Mouse (Mus musculus): ENCODE results near the gene Gm7173. TPM values are rescaled to one million over a fixed set of nuclear protein-coding genes. Genes with fewer than 3 reads are reported as not detected.

The Gm7173 gene
- 0.20 and 0.23 TPM in 2 replicates for polyA plus RNA-seq (2015; fragmentation: Nextera tagmentation; extraction: Ambion mirVana)

DNA sequence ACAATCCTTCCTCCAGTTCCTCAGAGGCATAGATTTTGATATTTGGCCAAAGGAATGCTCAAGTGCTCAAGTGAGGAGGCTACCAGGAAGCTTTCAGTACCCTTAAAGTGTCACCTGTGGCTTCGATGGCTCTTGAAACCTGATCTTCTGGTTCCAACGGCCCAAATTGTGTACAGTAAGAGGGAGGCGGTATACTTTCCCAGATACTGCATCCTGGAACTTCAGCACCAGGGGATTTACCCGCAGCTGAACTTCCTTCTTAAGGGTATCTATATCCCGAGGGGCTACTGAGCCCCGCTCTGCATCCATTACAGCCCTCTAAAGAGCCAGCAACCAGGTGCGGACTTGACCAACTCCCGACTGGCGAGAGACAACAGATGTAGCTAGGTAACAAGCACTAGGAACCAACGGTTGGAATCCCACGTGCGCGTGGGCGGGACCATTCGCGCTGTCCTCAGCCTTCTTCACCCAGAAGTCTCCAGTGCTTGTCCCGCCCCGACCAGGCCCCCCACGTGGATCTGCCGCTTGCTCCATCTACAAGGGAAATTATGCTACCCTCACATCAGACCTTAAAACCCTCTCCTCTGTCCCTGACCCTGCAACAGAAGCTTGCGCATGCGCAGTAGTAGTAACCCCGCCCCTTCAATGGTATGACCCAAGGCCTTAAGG is at the start of gene Gm7173:
Gm7173 (minus strand) TSS at position 309 of the 669 bp plus-strand sequence.
- H3K9ac ChIP-seq, result no peak within 1 kb of the TSS; the same call in 1 of the 2 replicates
- ATAC-seq (replicated peaks; ENCODE audit: insufficient number of reproducible peaks, insufficient read depth, low FRiP score, low read depth), result peak; percentile 55; the same call in 1 of the 2 replicates

DNA sequence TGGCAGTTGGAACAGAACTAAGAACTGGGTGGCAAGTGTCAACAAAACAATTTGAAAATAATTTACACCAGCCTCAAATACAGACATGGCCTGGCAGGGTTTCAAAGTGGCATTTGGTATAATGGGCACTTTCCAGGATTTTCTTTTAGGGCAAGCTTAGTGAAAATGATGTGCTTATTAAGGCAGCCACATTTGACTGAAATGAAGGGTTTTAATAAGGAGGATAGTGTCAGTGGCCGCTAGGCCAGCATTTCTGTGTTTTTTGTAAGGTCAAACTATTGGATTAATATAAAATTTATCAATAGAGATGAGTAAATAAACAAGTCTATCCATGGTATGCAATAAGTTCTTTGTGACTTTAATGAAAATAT is 546 bp upstream of the Gm7173 start:
- H3K9ac ChIP-seq, result no peak overlapping the region
- no peaks in the 10 kb centered on the region for H3K4me1 ChIP-seq (replicated peaks)
- peak overlapping the region; percentile 47 for H3K4me3 ChIP-seq
- H3K27ac ChIP-seq, result no peak overlapping the region
- WGBS, result 60% methylated on average over 1 of the region's 1 CpGs
- no peak for ATAC-seq (replicated peaks; ENCODE audit: insufficient number of reproducible peaks, insufficient read depth, low FRiP score, low read depth)
- H3K4me2 ChIP-seq, result peak overlapping the region; percentile 63
- no peaks in the 10 kb centered on the region for H3K27me3 ChIP-seq
- H3K36me3 ChIP-seq, result no peaks in the 10 kb centered on the region
- no peaks in the 10 kb centered on the region for H3K9me3 ChIP-seq (replicated peaks)

More for the DNA sequence above, at the start of gene Gm7173:
- Histone ChIP-seq H3K9me3 (replicated peaks) (no peaks in the 10 kb centered on the region), H3K27me3 (no peaks in the 10 kb centered on the region), H3K4me3 (peak within 1 kb of the TSS; percentile 47), H3K4me1 (replicated peaks) (no peaks in the 10 kb centered on the region), H3K4me2 (peak within 1 kb of the TSS; percentile 63), H3K36me3 (no peaks in the 10 kb centered on the region), H3K27ac (no peak within 1 kb of the TSS)
- 24% methylated on average over 23 of the region's 23 CpGs for WGBS

DNA sequence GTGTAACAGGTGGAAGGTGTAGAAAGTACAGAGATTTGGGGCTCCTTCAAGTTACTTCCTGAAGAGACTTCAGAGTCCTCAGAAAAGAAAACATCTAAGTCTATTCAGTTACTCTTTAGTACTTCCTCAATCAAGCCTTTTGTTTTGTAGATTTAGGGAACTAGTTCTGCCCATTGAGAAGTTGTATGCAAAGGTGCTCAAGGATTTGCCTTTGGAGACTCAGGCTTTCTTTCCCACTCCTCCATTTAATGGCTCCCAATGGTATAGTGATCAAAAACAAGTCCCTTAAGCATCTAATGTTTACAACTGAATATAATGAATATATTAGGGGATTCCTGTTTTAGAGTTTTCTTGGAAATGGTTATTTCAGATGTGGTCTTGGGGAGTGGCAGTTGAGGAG is 200.3 kb downstream of the Gm7173 start:
- Histone ChIP-seq H3K36me3 (no peaks in the 10 kb centered on the region), H3K4me2 (no peak overlapping the region), H3K27ac (no peak overlapping the region), H3K4me3 (no peak overlapping the region), H3K27me3 (no peaks in the 10 kb centered on the region), H3K9ac (no peak overlapping the region), H3K4me1 (replicated peaks) (no peaks in the 10 kb centered on the region), H3K9me3 (replicated peaks) (no peaks in the 10 kb centered on the region)
- no peak for ATAC-seq (replicated peaks; ENCODE audit: insufficient number of reproducible peaks, insufficient read depth, low FRiP score, low read depth)

Other genes with a start within 250 kb of the Gm7173 start
- not detected in 2 replicates for gene Mageb16, start 154.2 kb upstream of the Gm7173 start, polyA plus RNA-seq (2015; fragmentation: Nextera tagmentation; extraction: Ambion mirVana)

All from heart, embryonic 15.5 days (tissue).